Mouse (Mus musculus) olfactory bulb, adult 2 months (tissue): ENCODE data around the gene Cald1.

Source experiments
- CTCF ChIP-seq: fragments of 200-500 bp; IDR thresholded peaks from 2 replicates; pipeline ENCODE4 v1.5.1; 2012; ENCODE audit warnings: low read depth, mild to moderate bottlenecking, low read length, moderate library complexity; ENCODE audit not compliant: insufficient read depth
- POLR2A ChIP-seq: fragments of 200-500 bp; IDR thresholded peaks from 2 replicates; pipeline ENCODE4 v1.6.1; 2012; ENCODE audit warnings: mild to moderate bottlenecking, low read depth, low read length, moderate library complexity; ENCODE audit not compliant: insufficient read depth

- TF ChIP-seq CTCF (no peak), POLR2A (no peak)
Observed at GRCm38 (mm10) chr6:34684886-34685285, 86.6 kb downstream of the Cald1 start.
